Mouse (Mus musculus): ENCODE results near the gene Sh3rf1. TPM values are rescaled to one million over a fixed set of nuclear protein-coding genes. Genes with fewer than 3 reads are reported as not detected.

The Sh3rf1 gene
- polyA plus RNA-seq, 1 experiment from 2014 or later, result 1.2 TPM

DNA sequence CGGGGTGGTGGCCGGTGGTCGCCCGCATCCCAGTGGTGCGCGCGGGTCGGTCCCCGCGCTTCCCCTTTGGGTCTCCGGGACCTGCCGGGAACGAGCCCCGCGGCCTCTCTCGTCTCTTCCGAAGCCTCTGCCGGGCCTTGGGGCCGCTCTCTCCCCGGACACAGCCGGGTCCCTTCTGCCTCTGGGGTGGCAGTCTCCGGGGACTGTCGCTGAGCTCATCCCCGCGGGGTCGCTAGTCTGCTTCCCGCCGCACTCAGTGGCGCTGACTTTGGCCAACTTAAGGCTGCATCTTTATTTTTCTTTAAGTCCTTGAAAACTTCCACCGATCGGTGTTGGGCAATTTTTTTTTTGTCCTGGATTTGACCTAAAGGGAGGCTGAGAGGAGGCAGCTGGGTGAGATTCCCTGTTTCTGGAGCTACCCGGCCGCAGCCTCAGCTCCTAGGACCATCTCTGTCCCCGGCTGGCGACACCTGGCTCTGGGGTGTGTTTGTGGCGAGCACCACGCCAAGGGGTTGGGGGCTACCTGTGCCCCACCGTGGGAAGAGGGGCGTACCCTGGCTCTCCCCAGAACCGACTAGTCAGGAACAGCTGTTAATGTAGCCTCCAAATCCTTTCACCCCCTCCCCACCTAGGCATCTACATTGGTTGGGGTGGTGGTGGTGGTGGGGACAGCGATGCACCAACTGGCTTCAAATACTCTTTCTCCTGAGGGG lies 864 bp downstream of the Sh3rf1 start:
- 2% methylated on average over 36 of the region's 41 CpGs for WGBS (ENCODE audit: insufficient replicate concordance)
- H3K4me1 ChIP-seq (replicated peaks), result peaks cover 9% of the 10 kb centered on the region; the same call in 1 of the 2 replicates
- no peaks in the 10 kb centered on the region for H3K36me3 ChIP-seq (replicated peaks)
- no peaks in the 10 kb centered on the region for H3K9me3 ChIP-seq (replicated peaks)
- peak overlapping the region; percentile 56 for H3K9ac ChIP-seq
- H3K4me3 ChIP-seq (replicated peaks), result peak overlapping the region; percentile 66
- peak overlapping the region; percentile 6; the same call in 1 of the 2 replicates for H3K27ac ChIP-seq (replicated peaks)
- peak overlapping the region; percentile 75 for H3K4me2 ChIP-seq
- peak; percentile 54 for ATAC-seq (ENCODE audit: insufficient read depth)
- peaks cover 39% of the 10 kb centered on the region for H3K27me3 ChIP-seq

DNA sequence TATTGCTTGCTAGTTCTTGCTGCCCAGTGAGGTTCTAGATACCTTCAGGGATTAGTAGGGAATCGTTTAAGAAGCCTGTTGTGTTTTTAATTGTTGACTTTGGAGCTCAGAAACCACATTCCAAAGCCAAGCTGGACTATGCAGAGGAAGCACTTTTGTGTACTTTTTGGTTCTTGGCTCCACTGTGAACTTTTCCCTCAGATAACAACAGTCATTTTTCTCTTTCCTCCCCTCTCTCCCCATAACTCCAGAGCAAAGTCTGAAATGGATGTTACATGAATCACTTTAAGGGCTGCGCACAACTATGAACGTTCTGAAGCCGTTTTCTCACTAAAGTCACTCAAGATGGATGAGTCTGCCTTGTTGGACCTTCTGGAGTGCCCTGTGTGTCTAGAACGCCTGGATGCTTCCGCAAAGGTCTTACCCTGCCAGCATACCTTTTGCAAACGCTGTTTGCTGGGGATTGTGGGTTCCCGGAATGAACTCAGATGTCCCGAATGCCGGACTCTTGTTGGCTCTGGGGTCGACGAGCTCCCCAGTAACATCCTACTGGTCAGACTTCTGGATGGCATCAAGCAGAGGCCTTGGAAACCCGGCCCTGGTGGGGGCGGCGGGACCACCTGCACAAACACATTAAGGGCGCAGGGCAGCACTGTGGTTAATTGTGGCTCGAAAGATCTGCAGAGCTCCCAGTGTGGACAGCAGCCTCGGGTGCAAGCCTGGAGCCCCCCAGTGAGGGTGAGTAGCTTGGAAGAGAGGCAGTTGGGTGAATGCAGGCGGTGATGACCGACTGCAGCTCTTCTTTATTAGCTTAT lies 2.1 kb downstream of the Sh3rf1 start:
- Histone ChIP-seq H3K36me3 (replicated peaks) (no peaks in the 10 kb centered on the region), H3K9ac (no peak overlapping the region), H3K27ac (replicated peaks) (no peak overlapping the region), H3K27me3 (peaks cover 39% of the 10 kb centered on the region), H3K4me2 (peak overlapping the region; percentile 75; the same call in 1 of the 2 replicates), H3K9me3 (replicated peaks) (no peaks in the 10 kb centered on the region), H3K4me3 (replicated peaks) (no peak overlapping the region), H3K4me1 (replicated peaks) (peaks cover 9% of the 10 kb centered on the region; the same call in 1 of the 2 replicates)
- ATAC-seq (ENCODE audit: insufficient read depth), result no peak
- 61% methylated on average over 20 of the region's 20 CpGs for WGBS (ENCODE audit: insufficient replicate concordance)

DNA sequence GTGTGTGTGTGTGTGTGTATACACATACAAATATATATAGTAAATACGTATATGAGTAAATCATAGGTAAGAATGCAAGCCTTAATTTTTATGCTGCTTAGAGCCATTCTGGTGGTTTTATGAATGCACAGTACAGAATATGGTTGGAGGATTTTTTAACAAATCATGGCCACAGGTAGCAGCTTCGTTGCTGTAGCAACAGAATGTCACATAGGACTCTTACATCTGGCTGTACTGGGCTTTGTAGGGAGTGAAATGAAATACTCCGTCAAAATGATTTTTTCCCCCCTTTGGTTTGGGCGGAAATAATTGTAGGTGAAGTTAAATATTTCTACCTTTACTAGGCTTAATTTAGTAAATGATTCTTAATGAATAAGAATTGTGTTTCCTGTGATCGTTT lies 3.0 kb downstream of the Sh3rf1 start:
- no peaks in the 10 kb centered on the region for H3K36me3 ChIP-seq (replicated peaks)
- no peak overlapping the region for H3K4me3 ChIP-seq (replicated peaks)
- peaks cover 39% of the 10 kb centered on the region for H3K27me3 ChIP-seq
- H3K9ac ChIP-seq, result no peak overlapping the region
- no peak overlapping the region for H3K27ac ChIP-seq (replicated peaks)
- H3K9me3 ChIP-seq (replicated peaks), result no peaks in the 10 kb centered on the region
- 75% methylated on average over 5 of the region's 5 CpGs for WGBS (ENCODE audit: insufficient replicate concordance)
- H3K4me2 ChIP-seq, result no peak overlapping the region
- ATAC-seq (ENCODE audit: insufficient read depth), result no peak
- H3K4me1 ChIP-seq (replicated peaks), result peaks cover 9% of the 10 kb centered on the region; the same call in 1 of the 2 replicates

DNA sequence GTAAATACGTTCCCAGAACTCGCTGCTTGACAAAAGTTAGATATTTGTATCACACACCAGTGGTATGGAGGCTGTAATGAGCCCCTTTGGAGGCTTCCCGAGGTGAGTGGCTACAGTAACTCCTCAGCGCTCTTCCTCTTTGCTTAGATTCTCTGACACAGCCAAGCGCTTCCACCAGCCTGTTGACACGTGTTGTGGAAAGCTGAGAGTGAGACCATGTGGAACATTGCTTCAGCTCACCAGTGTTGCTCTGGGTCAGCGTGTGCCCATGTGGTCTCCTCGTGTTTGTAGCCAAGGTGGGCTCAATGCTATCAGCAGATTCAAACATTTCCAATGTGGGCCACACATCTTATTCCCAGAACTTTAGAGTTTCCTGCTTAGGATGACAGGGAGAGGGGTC lies 5.0 kb downstream of the Sh3rf1 start:
- Histone ChIP-seq H3K9ac (no peak overlapping the region), H3K27me3 (peaks cover 24% of the 10 kb centered on the region), H3K36me3 (replicated peaks) (no peaks in the 10 kb centered on the region), H3K4me2 (no peak overlapping the region), H3K9me3 (replicated peaks) (no peaks in the 10 kb centered on the region), H3K4me1 (replicated peaks) (peaks cover 7% of the 10 kb centered on the region; the same call in 1 of the 2 replicates), H3K27ac (replicated peaks) (no peak overlapping the region), H3K4me3 (replicated peaks) (no peak overlapping the region)
- ATAC-seq (ENCODE audit: insufficient read depth), result no peak
- WGBS (ENCODE audit: insufficient replicate concordance), result 64% methylated on average over 8 of the region's 8 CpGs

DNA sequence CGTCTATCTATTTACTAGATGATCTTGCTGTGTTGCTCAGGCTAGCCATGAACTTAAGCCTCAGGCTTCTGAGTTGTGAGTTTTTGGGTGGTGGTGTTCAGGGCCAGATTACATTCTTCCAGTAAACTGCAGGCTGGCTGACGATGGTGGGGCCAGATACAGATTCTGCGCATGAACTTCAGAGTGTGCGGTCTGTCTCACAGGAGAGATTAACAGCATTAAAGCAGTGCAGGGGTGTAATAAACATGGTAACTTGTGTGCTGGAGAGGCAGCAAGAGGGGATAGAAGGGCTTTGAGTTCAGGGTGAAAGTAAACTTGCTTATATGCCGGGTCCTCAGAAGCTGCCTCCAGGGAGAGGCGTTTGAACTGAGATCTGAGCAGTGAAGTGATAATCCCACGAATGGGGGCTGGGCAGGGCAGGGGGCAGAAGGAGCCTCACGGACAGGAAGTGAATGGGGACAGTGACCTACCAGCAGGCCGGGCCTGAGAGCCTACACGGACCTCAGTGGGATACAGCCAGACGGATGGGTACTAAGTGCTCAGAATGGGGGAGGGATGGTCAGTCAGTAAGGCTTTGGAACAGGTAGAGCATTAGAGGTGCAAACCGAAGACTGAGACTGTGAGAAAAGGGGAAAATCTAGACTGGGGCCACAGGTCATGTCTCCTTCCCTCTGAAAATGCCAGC lies 6.0 kb downstream of the Sh3rf1 start:
- ATAC-seq (ENCODE audit: insufficient read depth), result no peak
- Histone ChIP-seq H3K4me3 (replicated peaks) (no peak overlapping the region), H3K4me1 (replicated peaks) (peaks cover 3% of the 10 kb centered on the region; the same call in 1 of the 2 replicates), H3K36me3 (replicated peaks) (no peaks in the 10 kb centered on the region), H3K27ac (replicated peaks) (no peak overlapping the region), H3K9ac (no peak overlapping the region), H3K27me3 (peaks cover 14% of the 10 kb centered on the region), H3K4me2 (no peak overlapping the region), H3K9me3 (replicated peaks) (no peaks in the 10 kb centered on the region)
- WGBS (ENCODE audit: insufficient replicate concordance), result 58% methylated on average over 12 of the region's 12 CpGs

DNA sequence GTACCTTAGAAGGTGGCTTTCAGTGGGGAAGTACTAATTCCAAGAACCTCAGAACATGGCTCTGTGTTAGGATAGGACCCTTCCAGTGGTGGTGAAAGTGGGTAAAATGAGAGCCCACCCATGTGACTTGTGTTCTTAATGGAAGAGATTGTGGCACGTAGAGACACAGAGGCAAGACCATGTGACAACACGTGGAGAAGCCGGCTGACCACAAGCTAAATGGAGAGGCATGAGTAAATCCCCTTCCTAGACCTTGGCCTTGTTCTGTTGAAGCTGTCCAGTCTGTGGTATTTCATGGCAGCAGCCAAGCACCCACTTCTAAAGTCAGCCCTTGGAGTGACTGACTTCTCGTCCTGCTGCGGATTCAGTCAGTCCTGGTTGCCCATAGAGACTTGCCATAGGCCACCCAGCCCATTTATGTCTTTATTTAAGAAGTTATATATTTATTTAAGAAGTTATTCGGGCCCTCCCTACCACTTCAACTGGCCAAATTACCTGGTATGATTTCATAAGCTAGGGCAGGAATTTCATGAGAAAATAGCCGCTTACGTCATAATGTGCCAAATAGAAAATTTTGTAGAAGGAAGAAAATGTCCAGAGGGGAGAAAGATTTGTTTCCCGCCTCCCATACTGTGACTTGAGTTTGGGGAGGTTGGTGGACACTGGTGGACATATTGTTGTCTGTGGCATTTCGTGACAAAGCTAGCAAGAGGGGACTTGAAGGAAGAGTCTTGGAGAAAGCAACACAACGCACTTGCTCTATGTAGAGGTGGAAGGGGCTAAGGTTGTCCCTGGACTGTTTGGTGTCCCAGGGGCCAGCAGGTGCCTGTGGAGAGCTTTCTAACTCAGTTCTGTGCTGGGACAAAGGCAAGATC lies 7.4 kb downstream of the Sh3rf1 start:
- Histone ChIP-seq H3K4me3 (replicated peaks) (no peak overlapping the region), H3K9ac (no peak overlapping the region), H3K36me3 (replicated peaks) (no peaks in the 10 kb centered on the region), H3K4me2 (no peak overlapping the region), H3K9me3 (replicated peaks) (no peaks in the 10 kb centered on the region), H3K27ac (replicated peaks) (no peak overlapping the region), H3K27me3 (0 out of 2 replicates have a peak, but pooled peaks cover under 1% of the 10 kb centered on the region), H3K4me1 (replicated peaks) (0 out of 2 replicates have a peak, but pooled peaks cover 2% of the 10 kb centered on the region)
- WGBS (ENCODE audit: insufficient replicate concordance), result 71% methylated on average over 11 of the region's 11 CpGs
- no peak for ATAC-seq (ENCODE audit: insufficient read depth)

DNA sequence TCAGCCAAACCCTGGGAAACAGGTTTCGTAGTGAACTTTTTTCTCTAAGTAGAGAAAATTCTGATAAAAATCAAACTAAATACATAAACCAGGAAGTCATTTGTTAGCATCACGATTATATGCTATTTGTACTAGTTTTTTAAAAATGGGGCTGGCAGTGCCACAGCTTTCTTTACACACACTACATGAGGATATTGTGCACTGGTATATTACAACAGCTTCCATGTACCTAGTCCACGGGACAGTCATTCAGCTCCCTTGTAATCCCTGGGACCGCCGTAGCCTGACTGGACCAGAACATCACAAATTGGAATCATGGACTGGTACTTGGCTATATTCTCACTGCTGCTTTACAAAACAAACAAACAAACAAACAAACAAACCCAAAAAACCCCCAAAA lies 11.8 kb downstream of the Sh3rf1 start:
- no peak overlapping the region for H3K9ac ChIP-seq
- no peak overlapping the region for H3K4me3 ChIP-seq (replicated peaks)
- ATAC-seq (ENCODE audit: insufficient read depth), result no peak
- WGBS (ENCODE audit: insufficient replicate concordance), result 69% methylated on average over 5 of the region's 5 CpGs
- no peaks in the 10 kb centered on the region for H3K36me3 ChIP-seq (replicated peaks)
- no peak overlapping the region for H3K27ac ChIP-seq (replicated peaks)
- H3K9me3 ChIP-seq (replicated peaks), result no peaks in the 10 kb centered on the region
- no peaks in the 10 kb centered on the region for H3K27me3 ChIP-seq
- 0 out of 2 replicates have a peak, but pooled peaks cover 9% of the 10 kb centered on the region for H3K4me1 ChIP-seq (replicated peaks)
- H3K4me2 ChIP-seq, result no peak overlapping the region

DNA sequence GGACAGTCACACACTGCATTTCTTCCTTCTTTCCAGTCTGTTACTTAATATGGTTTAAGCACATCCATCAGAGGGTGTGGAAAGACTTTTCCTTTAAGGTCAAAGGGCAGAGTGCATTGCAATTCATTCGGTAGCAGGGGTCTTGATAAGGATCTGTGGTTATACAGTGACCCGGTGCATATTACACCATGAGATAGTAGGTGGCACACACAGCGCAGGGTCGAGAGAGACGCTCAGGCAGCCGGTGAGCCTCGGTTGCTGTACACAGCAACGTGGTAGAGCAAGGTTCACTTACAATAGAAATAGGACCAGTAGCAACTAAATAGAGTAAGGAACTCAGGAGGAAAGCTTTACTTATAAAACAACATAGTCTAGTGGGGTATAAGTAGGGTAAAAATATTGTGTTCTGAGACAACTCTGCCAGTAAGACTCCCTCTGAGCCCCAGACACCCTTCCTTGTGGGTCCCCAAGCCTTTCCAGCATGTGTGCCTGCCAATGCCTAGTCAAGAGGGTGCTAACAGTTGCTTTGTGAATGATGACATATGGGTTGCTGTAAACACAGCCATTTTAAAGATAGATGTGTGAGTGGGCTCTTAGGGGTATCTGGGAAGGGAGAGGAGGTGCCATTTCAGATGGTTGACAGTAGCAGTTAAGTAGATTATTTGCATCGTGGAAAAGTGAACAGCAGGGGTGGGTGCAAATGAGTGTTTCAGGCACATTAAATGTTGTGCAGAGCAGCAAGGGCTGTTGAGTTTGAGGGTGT lies 13.0 kb downstream of the Sh3rf1 start:
- no peaks in the 10 kb centered on the region for H3K36me3 ChIP-seq (replicated peaks)
- no peak overlapping the region for H3K4me3 ChIP-seq (replicated peaks)
- WGBS (ENCODE audit: insufficient replicate concordance), result 37% methylated on average over 9 of the region's 9 CpGs
- no peaks in the 10 kb centered on the region for H3K9me3 ChIP-seq (replicated peaks)
- peak; percentile 51; the same call in 1 of the 2 replicates for ATAC-seq (ENCODE audit: insufficient read depth)
- H3K4me2 ChIP-seq, result no peak overlapping the region
- no peaks in the 10 kb centered on the region for H3K27me3 ChIP-seq
- H3K4me1 ChIP-seq (replicated peaks), result 0 out of 2 replicates have a peak, but pooled peaks cover 9% of the 10 kb centered on the region
- no peak overlapping the region for H3K27ac ChIP-seq (replicated peaks)
- no peak overlapping the region for H3K9ac ChIP-seq

DNA sequence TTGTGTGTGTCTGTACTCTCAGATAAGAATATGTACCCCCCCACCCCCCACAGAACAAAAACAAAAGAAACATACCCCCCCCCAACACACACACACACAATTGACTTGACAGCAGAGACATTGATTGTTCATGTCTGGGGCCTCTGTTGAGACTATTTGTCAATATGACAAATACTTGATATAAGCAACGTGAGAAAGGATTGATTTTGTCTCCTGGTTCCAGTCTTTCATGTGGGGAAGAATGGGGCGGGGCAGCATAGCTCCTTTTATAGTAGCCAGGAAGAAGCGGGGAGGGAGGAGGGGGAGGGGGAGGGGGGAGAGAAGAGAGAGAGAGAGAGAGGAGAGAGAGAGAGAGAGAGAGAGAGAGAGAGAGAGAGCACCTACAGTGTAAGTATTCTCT lies 15.9 kb downstream of the Sh3rf1 start:
- no peak for ATAC-seq (ENCODE audit: insufficient read depth)
- H3K4me2 ChIP-seq, result no peak overlapping the region

DNA sequence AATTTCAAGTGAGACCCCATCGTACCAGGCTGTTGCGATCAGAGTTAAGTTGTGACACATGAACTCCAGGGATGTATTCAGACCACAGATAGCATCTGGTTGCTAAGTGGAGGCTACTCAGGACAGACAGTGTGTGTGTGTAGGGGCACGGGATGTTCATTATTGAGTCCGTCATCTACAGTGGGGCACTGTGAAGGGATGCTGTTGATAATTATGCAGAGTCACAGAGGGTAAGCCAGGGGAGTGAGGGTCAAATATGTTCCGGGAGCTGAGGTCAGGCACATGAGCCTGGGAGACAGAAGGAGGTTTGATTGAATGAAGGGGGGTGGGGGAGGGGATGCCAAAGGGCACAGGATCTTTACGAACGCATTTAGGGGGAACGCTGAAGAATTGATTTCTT lies 17.6 kb downstream of the Sh3rf1 start:
- WGBS (ENCODE audit: insufficient replicate concordance), result 81% methylated on average over 8 of the region's 8 CpGs
- H3K9ac ChIP-seq, result no peak overlapping the region
- no peak for ATAC-seq (ENCODE audit: insufficient read depth)
- H3K36me3 ChIP-seq (replicated peaks), result no peaks in the 10 kb centered on the region
- H3K4me2 ChIP-seq, result no peak overlapping the region
- H3K27me3 ChIP-seq, result no peaks in the 10 kb centered on the region
- H3K27ac ChIP-seq (replicated peaks), result no peak overlapping the region
- H3K9me3 ChIP-seq (replicated peaks), result no peaks in the 10 kb centered on the region
- no peak overlapping the region for H3K4me3 ChIP-seq (replicated peaks)
- 0 out of 2 replicates have a peak, but pooled peaks cover 6% of the 10 kb centered on the region for H3K4me1 ChIP-seq (replicated peaks)

More for the DNA sequence above, 15.9 kb downstream of the Sh3rf1 start:
- H3K27me3 ChIP-seq, result no peaks in the 10 kb centered on the region
- no peaks in the 10 kb centered on the region for H3K36me3 ChIP-seq (replicated peaks)
- no peak overlapping the region for H3K27ac ChIP-seq (replicated peaks)
- WGBS (ENCODE audit: insufficient replicate concordance), result 52% methylated on average over 3 of the region's 3 CpGs
- H3K9ac ChIP-seq, result no peak overlapping the region
- no peaks in the 10 kb centered on the region for H3K9me3 ChIP-seq (replicated peaks)
- H3K4me3 ChIP-seq (replicated peaks), result no peak overlapping the region
- H3K4me1 ChIP-seq (replicated peaks), result 0 out of 2 replicates have a peak, but pooled peaks cover 9% of the 10 kb centered on the region
